Mouse (Mus musculus) liver, embryonic 15.5 days (tissue): ENCODE results near the gene Wdr5. TPM values are rescaled to one million over a fixed set of nuclear protein-coding genes. Genes with fewer than 3 reads are reported as not detected.
"Not testable (repeated sequence)": the region's sequence is repeated elsewhere in the genome, so short reads cannot be mapped to it uniquely, and the experiment has no call there.

ENCODE experiments used
- ATAC-seq: fragments of 200-750 bp; cut with Nextera tagmentation; 2 replicates; pipeline ENCODE4 v1.8.0; 2017; ENCODE audit warnings: moderate number of reproducible peaks, mild to moderate bottlenecking, moderate library complexity; ENCODE audit not compliant: insufficient read depth
- H3K27ac ChIP-seq: fragments of 300-500 bp; sonication (generic); replicated peaks from 2 replicates; pipeline ENCODE4 v1.5.1; 2015; ENCODE audit warnings: mild to moderate bottlenecking, inconsistent platforms
- H3K27me3 ChIP-seq: fragments of 300-500 bp; sonication (generic); 2 replicates; pipeline ENCODE4 v1.6.1; 2015; ENCODE audit warnings: mild to moderate bottlenecking, inconsistent platforms
- H3K36me3 ChIP-seq: fragments of 300-500 bp; sonication (generic); replicated peaks from 2 replicates; pipeline ENCODE4 v1.6.1; 2015; ENCODE audit warnings: moderate library complexity, mild to moderate bottlenecking, inconsistent platforms
- H3K4me1 ChIP-seq: fragments of 300-500 bp; sonication (generic); replicated peaks from 2 replicates; pipeline ENCODE4 v1.6.1; 2015; ENCODE audit warnings: inconsistent platforms
- H3K4me2 ChIP-seq: fragments of 300-500 bp; sonication (generic); 2 replicates; pipeline ENCODE4 v1.6.1; 2015; ENCODE audit warnings: moderate library complexity, mild to moderate bottlenecking, inconsistent platforms
- H3K4me3 ChIP-seq: fragments of 300-500 bp; sonication (generic); replicated peaks from 2 replicates; pipeline ENCODE4 v1.5.1; 2015; ENCODE audit warnings: mild to moderate bottlenecking, inconsistent platforms
- H3K9ac ChIP-seq: fragments of 300-500 bp; sonication (generic); 2 replicates; pipeline ENCODE4 v1.6.1; 2015; ENCODE audit warnings: moderate library complexity, mild to moderate bottlenecking, inconsistent platforms
- H3K9me3 ChIP-seq: fragments of 300-500 bp; sonication (generic); replicated peaks from 2 replicates; pipeline ENCODE4 v1.6.1; 2016; ENCODE audit warnings: inconsistent platforms
- WGBS: fragments of 180-500 bp; shearing (Covaris S2); methylation state at CpG from one replicate; pipeline ENCODE4 v1.1.7; 2015; ENCODE audit warnings: mixed read lengths; ENCODE audit not compliant: insufficient replicate concordance; 5-methylcytosine and 5-hydroxymethylcytosine counted together
- polyA plus RNA-seq: library from polyadenylated mRNA; unstranded; fragments of >200 nt; fragmentation: Nextera tagmentation; extraction: Ambion mirVana; gene quantifications from 2 replicates; pipeline ENCODE4 v1.2.1, GENCODE M21; 2015

The Wdr5 gene
- polyA plus RNA-seq, 1 experiment from 2014 or later, result 26.2 TPM

DNA sequence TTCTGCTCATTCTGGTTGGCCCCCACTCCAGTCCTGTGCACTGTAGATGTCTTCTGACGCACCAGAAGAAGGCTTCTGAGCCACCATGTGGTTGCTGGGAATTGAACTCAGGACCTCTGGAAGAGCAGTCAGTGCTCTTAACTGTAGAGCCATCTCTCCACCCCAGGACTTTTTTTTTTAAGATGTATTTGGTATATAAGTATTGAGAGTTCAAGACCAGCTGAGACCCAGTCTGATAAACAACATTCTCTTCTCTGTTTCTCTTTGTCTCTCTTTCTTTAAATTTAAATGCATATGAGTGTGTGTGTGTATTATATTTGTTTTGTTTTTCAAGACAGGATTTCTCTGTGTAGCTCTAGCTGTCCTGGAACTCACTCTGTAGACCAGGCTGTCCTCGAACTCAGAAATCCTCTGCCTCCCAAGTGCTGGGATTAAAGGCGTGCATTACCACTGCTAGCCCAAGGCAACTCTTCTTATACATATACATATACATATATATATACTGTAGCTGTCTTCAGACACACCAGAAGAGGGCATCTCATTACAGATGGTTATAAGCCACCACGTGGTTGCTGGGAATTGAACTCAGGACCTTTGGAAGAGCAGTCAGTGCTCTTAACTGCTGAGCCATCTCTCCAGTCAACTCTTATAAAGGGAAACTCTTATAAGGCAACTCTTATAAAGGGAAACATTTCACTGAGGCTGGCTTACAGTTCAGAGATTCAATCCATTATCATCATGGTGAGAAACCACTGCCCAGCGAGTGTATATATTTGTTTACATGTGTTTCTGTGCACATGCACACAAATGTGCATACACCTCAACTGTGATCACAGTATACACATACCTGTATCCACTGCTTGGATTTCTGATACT lies 23.7 kb downstream of the Wdr5 start:
- Histone ChIP-seq H3K27ac (peak overlapping the region; percentile 48; the same call in 1 of the 2 replicates), H3K4me3 (0 out of 2 replicates have a peak overlapping the region, but pooled peaks have one; percentile 64)
- 53% methylated on average over 5 of the region's 5 CpGs for WGBS

DNA sequence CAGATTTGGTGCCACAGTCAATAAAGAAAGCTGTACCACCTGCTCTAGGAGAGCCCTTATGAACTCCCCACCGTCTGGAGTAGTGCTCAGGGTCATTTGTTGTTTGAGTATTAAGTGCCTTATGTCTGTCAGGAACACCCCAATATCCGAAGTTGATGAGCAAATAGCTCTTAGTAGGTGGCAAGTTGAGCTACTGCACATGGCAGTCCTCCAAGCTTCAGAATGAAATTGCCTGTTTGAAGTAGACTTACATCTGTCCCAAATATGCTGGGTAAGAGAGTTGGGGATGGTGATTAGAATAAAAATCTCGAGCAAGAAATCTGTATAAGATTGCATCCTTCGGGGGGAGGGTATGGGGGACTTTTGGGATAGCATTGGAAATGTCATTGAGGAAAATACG lies 24.4 kb downstream of the Wdr5 start:
- peak overlapping the region; percentile 36 for H3K4me2 ChIP-seq
- H3K36me3 ChIP-seq, result peaks cover 25% of the 10 kb centered on the region
- peak overlapping the region; percentile 48; the same call in 1 of the 2 replicates for H3K27ac ChIP-seq
- WGBS, result 15% methylated on average over 5 of the region's 5 CpGs
- no peak overlapping the region for H3K9ac ChIP-seq
- H3K27me3 ChIP-seq, result no peaks in the 10 kb centered on the region
- H3K4me3 ChIP-seq, result peak overlapping the region; percentile 64; the same call in 1 of the 2 replicates
- ATAC-seq, result no peak
- H3K4me1 ChIP-seq, result peaks cover 21% of the 10 kb centered on the region
- no peaks in the 10 kb centered on the region for H3K9me3 ChIP-seq

More for the DNA sequence above, 23.7 kb downstream of the Wdr5 start:
- peak overlapping the region; percentile 36; the same call in 1 of the 2 replicates for H3K4me2 ChIP-seq
- peaks cover 29% of the 10 kb centered on the region for H3K36me3 ChIP-seq
- not testable (repeated sequence) for ATAC-seq, H3K27me3 ChIP-seq, H3K9ac ChIP-seq, H3K9me3 ChIP-seq
- peaks cover 21% of the 10 kb centered on the region for H3K4me1 ChIP-seq

DNA sequence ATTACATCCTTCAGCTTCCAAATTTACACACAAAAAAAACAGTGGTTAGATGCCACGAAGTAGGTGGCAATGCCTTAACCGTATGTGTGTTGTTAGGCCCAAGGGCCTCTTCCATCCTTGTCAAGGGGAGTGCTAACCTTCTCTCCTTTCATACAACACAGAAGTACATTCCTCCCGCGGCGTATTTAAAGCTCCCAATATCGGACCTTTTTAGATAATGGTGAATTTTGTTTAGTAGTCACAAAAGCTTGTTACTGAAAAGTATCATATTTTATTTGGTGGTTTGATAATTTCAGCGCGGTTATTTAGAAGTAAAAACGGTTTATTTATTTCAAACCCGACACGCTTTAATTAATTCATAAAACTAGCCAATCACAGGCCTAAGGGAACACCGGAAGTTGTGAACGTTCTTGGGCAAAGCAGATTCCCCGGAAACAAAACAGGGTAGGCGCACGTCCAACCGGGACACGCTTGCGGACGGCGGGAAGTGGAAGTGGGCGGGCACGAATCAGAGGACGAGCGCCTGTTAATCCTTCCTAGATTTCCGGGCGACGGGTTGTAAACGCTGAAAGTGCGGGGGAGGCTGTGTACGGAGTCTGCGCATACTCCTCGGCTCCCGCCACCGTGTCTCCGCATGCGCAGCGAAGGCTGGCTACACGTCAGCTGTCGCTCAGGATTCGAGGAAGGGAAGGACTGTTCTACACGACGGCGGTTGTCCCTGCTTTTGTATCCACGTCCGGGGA lies 25.0 kb downstream of the Wdr5 start:
- Histone ChIP-seq H3K27me3 (no peaks in the 10 kb centered on the region), H3K36me3 (peaks cover 21% of the 10 kb centered on the region), H3K27ac (peak overlapping the region; percentile 94), H3K9me3 (no peaks in the 10 kb centered on the region), H3K9ac (peak overlapping the region; percentile 62), H3K4me2 (peak overlapping the region; percentile 84), H3K4me3 (peak overlapping the region; percentile 64), H3K4me1 (peaks cover 21% of the 10 kb centered on the region)
- WGBS, result under 1% methylated on average over 46 of the region's 46 CpGs
- peak; percentile 95 for ATAC-seq

DNA sequence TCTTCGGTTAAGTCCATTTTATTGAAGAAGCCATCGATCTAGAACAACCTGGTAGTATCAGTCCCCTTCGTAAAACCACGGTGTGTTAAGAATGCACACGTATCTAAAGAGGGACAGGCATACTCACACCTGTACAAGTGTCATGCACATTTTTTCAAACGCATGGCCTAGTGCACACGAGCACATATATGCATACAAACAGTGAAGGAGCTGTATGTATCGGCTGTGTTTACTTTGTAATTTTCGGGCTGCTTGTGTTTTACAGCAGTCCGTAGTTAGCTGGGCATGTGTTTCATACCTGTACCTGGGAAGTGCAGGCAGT lies 25.5 kb downstream of the Wdr5 start:
- Histone ChIP-seq H3K27ac (peak overlapping the region; percentile 94), H3K4me2 (peak overlapping the region; percentile 84), H3K9me3 (no peaks in the 10 kb centered on the region), H3K9ac (peak overlapping the region; percentile 62), H3K4me3 (peak overlapping the region; percentile 64), H3K4me1 (peaks cover 21% of the 10 kb centered on the region), H3K27me3 (no peaks in the 10 kb centered on the region), H3K36me3 (peaks cover 16% of the 10 kb centered on the region)
- ATAC-seq, result peak; percentile 4; the same call in 1 of the 2 replicates
- 19% methylated on average over 10 of the region's 10 CpGs for WGBS

DNA sequence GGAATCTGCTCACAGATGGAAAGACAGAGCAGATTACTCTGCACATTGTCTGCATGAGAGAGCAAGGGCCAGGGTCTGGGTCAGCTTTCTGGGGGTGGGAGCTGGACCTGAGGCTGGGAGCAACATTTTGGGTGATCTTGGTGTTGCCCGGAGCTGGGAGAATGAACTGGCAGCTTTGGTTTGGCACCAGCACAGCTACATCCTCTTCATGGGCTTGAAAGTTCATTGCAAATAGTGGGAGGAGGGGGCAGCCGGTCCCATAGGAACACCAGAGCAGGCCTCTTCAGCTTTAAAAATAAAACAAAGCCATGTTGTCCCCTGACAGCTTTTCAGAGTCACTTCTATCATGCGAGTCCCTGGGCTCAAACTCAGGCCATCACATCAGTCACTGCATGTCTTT lies 26.3 kb downstream of the Wdr5 start:
- peak overlapping the region; percentile 62 for H3K9ac ChIP-seq
- no peak for ATAC-seq
- H3K36me3 ChIP-seq, result peaks cover 8% of the 10 kb centered on the region
- no peaks in the 10 kb centered on the region for H3K9me3 ChIP-seq
- H3K27me3 ChIP-seq, result no peaks in the 10 kb centered on the region
- peak overlapping the region; percentile 64 for H3K4me3 ChIP-seq
- peak overlapping the region; percentile 84 for H3K4me2 ChIP-seq
- WGBS, result 69% methylated on average over 3 of the region's 3 CpGs
- peak overlapping the region; percentile 94 for H3K27ac ChIP-seq
- peaks cover 21% of the 10 kb centered on the region for H3K4me1 ChIP-seq

DNA sequence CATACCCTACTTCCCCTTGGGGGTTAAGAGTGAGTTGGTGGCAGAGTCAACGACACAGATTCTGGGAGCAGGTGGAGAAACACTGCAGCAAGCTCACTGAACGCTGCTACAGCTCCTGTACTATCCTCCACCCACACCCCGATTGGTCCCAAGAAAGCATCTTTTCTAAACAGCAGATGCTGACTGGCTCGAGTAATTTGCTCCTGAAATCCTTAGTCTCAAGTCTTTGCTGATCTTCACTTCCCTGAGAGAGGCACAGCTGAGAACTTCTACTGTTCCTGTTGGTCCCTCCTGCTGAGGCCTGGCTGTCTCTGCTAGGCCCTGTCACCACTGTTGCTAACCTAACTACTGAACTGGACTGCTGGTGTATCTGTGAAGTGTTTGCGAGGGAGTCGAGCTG lies 29.7 kb downstream of the Wdr5 start:
- H3K27me3 ChIP-seq, result no peaks in the 10 kb centered on the region
- H3K27ac ChIP-seq, result no peak overlapping the region
- H3K9ac ChIP-seq, result no peak overlapping the region
- H3K36me3 ChIP-seq, result peaks cover 8% of the 10 kb centered on the region; the same call in 1 of the 2 replicates
- WGBS, result 73% methylated on average over 6 of the region's 6 CpGs
- H3K9me3 ChIP-seq, result no peaks in the 10 kb centered on the region
- ATAC-seq, result no peak
- no peak overlapping the region for H3K4me2 ChIP-seq
- H3K4me1 ChIP-seq, result peaks cover 15% of the 10 kb centered on the region
- no peak overlapping the region for H3K4me3 ChIP-seq

DNA sequence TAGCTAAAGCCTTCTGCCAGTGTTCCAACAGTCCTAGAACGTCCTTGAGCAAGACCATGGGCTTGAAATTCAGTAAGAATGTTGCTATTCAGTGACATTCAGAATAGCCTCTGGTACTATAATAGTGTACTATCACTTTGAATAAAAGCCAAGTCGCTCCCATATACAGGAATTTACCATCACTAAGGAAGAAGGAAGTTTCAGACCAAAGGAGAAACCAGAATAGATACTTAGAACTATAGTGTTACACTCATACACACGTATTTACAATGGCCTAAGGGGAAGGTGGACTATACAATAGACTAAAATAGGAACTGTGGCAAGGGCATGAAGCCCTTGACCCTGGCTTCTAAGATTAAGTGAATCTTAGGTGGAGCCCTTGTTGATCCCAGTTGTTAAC lies 30.6 kb downstream of the Wdr5 start:
- H3K9me3 ChIP-seq, H3K4me3 ChIP-seq, H3K9ac ChIP-seq: not testable (repeated sequence)

DNA sequence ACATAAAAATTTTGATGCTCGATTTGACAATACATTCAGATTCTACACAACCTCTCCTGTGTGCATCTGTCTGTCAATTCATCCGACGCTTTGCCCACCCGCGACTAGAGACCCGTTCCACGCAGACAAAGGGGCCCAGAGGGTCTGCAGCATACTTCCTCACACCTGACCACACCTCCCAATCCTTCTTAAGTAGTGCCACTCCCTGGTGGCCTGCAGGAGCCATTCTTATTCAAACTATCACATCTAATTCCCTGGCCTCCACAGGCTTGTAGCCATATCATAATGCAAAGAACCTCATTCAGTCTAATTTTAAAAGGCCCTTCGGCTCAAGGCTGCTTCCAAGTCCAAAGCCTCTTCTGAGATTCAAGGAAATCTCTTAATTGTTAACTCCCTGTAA lies 31.1 kb downstream of the Wdr5 start:
- H3K4me1 ChIP-seq, result not testable (repeated sequence)

More for the DNA sequence above, 30.6 kb downstream of the Wdr5 start:
- not testable (repeated sequence) for H3K27ac ChIP-seq, ATAC-seq, H3K36me3 ChIP-seq, H3K4me2 ChIP-seq, H3K27me3 ChIP-seq
- H3K4me1 ChIP-seq, result peaks cover 13% of the 10 kb centered on the region
- 70% methylated on average over 3 of the region's 3 CpGs for WGBS

DNA sequence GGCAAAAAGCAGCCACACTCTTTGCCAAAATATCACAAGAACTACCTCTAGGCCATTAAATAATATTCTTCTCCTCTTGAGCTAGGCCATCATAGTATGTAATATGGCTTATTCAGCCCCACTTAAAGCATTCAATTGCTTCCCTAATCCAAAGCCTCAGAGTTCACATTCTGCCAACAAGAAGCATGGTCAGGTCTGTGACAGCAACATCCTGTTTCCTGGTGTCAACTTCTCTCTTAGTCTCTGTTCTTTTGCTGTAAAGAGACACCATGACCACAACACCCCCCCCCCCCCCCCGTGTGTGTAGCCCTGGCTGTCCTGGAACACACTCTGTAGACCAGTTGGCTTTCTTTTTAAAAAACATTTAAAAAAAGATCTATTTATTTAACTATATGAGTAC lies 32.4 kb downstream of the Wdr5 start:
- no peaks in the 10 kb centered on the region for H3K4me1 ChIP-seq
- no peak overlapping the region for H3K4me3 ChIP-seq
- no peak overlapping the region for H3K27ac ChIP-seq
- H3K36me3 ChIP-seq, result peaks cover 8% of the 10 kb centered on the region; the same call in 1 of the 2 replicates
- H3K9me3 ChIP-seq, result no peaks in the 10 kb centered on the region
- no peak overlapping the region for H3K9ac ChIP-seq
- H3K4me2 ChIP-seq, result no peak overlapping the region
- ATAC-seq, result no peak
- 19% methylated on average over 1 of the region's 1 CpGs for WGBS
- no peaks in the 10 kb centered on the region for H3K27me3 ChIP-seq

More for the DNA sequence above, 31.1 kb downstream of the Wdr5 start:
- H3K9ac ChIP-seq, H3K36me3 ChIP-seq, H3K27ac ChIP-seq, H3K4me2 ChIP-seq, H3K9me3 ChIP-seq, H3K4me3 ChIP-seq, ATAC-seq, H3K27me3 ChIP-seq: not testable (repeated sequence)
- 78% methylated on average over 8 of the region's 8 CpGs for WGBS

DNA sequence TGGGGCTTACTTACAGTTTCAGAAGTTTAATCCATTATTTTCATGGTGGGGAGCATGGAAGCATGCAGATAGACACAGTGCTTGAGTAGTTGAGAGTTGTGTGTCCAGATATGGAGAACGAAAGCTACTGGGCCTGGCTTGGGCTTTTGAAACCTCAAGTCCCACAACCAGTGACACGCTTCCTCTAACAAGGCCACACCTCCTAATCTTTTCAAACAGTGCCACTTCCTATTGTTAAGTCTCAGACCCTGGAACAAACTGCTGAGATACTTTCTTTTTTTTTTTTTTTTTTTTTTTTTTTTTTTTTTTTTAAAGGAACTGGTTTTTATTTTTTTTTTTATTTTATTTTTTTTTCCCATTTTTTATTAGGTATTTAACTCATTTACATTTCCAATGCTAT lies 33.0 kb downstream of the Wdr5 start:
- Histone ChIP-seq H3K9ac (no peak overlapping the region), H3K4me1 (no peaks in the 10 kb centered on the region), H3K36me3 (peaks cover 8% of the 10 kb centered on the region; the same call in 1 of the 2 replicates), H3K4me3 (no peak overlapping the region), H3K4me2 (no peak overlapping the region), H3K27me3 (no peaks in the 10 kb centered on the region), H3K9me3 (no peaks in the 10 kb centered on the region), H3K27ac (no peak overlapping the region)
- no peak for ATAC-seq
- 76% methylated on average over 2 of the region's 2 CpGs for WGBS
